Mouse (Mus musculus) hindbrain, embryonic 16.5 days (tissue): ENCODE measurements around the gene Shroom2. TPM values are rescaled to one million over a fixed set of nuclear protein-coding genes. Genes with fewer than 3 reads are reported as not detected.

Experiments used
- ATAC-seq: fragments of 200-750 bp; cut with Nextera tagmentation; 2 replicates; pipeline ENCODE4 v1.8.0; 2017; ENCODE audit warnings: moderate TSS enrichment, moderate library complexity
- H3K27ac ChIP-seq: fragments of 300-500 bp; sonication (generic); 2 replicates; pipeline ENCODE4 v1.5.1; 2014; ENCODE audit warnings: low read depth, mild to moderate bottlenecking, control low read depth, low read length, moderate library complexity
- H3K27me3 ChIP-seq: fragments of 300-500 bp; sonication (generic); replicated peaks from 2 replicates; pipeline ENCODE4 v1.6.1; 2014; ENCODE audit warnings: low read length; ENCODE audit not compliant: control insufficient read depth, insufficient read depth
- H3K36me3 ChIP-seq: fragments of 300-500 bp; sonication (generic); 2 replicates; pipeline ENCODE4 v1.6.1; 2014; ENCODE audit warnings: mild to moderate bottlenecking, low read length, moderate library complexity, mixed read lengths; ENCODE audit not compliant: control insufficient read depth, insufficient read depth
- H3K4me1 ChIP-seq: fragments of 300-500 bp; sonication (generic); 2 replicates; pipeline ENCODE4 v1.6.1; 2014; ENCODE audit warnings: low read depth, low read length; ENCODE audit not compliant: control insufficient read depth, insufficient read depth
- H3K4me2 ChIP-seq: fragments of 300-500 bp; sonication (generic); 2 replicates; pipeline ENCODE4 v1.6.1; 2014; ENCODE audit warnings: mild to moderate bottlenecking, low read length, control low read depth, moderate library complexity
- H3K4me3 ChIP-seq: fragments of 300-500 bp; sonication (generic); 2 replicates; pipeline ENCODE4 v1.5.1; 2014; ENCODE audit warnings: mild to moderate bottlenecking, low read length, control low read depth, moderate library complexity
- H3K9ac ChIP-seq: fragments of 300-500 bp; sonication (generic); 2 replicates; pipeline ENCODE4 v1.6.1; 2014; ENCODE audit warnings: low read depth, mild to moderate bottlenecking, control low read depth, low read length, moderate library complexity
- H3K9me3 ChIP-seq: fragments of 300-500 bp; sonication (generic); 2 replicates; pipeline ENCODE4 v1.6.1; 2014; ENCODE audit warnings: mild to moderate bottlenecking, low read length, moderate library complexity; ENCODE audit not compliant: control insufficient read depth
- WGBS: fragments of 180-500 bp; shearing (Covaris S2); extraction: QIAGEN DNeasy Blood & Tissue Kit; methylation state at CpG from one replicate; pipeline ENCODE4 v1.1.7; 2014; 5-methylcytosine and 5-hydroxymethylcytosine counted together
- polyA plus RNA-seq: library from polyadenylated mRNA; unstranded; fragments of >200 nt; fragmentation: Nextera tagmentation; extraction: Ambion mirVana; gene quantifications from 2 replicates; pipeline ENCODE4 v1.2.1, GENCODE M21; 2015

The Shroom2 gene
- polyA plus RNA-seq, 1 experiment from 2014 or later = 158 TPM

DNA sequence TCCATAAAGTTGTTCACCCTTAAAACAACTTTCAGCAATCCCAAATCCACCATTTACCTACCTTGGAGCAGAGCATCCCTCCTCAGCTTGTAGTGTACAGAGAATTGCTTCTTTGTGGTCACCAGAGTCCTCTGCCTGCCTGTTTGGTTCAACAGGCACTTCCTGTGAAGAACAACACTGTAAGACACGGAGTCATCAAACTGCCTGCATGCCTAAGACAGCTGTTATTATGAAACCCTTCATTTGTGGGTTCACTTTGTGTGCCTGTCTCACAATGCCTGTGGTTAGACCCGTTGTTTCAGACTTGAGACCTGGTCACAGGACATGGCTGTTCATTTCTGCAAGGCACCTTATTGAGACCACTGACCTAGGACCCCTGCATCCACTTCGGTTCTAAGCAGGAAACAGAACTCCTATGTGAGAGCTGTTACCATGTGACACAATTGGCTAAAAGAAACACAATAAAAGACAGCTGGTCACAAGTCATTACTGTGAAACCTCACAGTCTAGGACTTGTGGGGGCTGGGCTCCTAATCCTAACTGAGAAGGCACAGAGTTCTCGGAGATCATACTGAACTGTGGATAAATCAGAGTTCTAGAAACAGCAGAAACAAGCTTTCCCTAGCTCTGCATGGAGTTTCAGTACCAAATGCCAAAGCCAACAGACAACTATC is 111.8 kb downstream of the Shroom2 start:
- 50% methylated on average over 4 of the region's 4 CpGs for WGBS
- Histone ChIP-seq H3K4me1 (no peaks in the 10 kb centered on the region), H3K36me3 (no peaks in the 10 kb centered on the region), H3K27me3 (peaks cover 3% of the 10 kb centered on the region), H3K9me3 (no peaks in the 10 kb centered on the region), H3K9ac (no peak overlapping the region), H3K27ac (no peak overlapping the region), H3K4me3 (no peak overlapping the region), H3K4me2 (no peak overlapping the region)
- ATAC-seq = no peak

DNA sequence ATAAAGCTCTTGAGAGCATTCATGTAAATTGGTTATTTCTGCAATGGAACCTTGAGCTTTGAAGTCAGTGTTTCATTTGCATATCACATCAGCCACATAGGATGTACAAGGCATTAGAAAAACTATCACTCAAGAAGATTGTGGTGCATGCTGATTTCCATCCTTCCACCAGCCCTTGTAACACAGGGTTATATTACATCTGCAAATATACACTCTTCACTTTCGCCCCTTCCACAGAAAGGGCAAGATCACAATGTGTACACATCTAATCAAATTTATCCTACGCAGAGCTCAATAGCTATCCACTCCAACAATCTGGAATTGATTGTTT is 112.7 kb downstream of the Shroom2 start:
- no peak overlapping the region for H3K27ac ChIP-seq
- no peaks in the 10 kb centered on the region; the same call in none of the 2 replicates for H3K27me3 ChIP-seq
- peak; percentile 45; the same call in 1 of the 2 replicates for ATAC-seq
- H3K9me3 ChIP-seq = no peaks in the 10 kb centered on the region
- 69% methylated on average over 2 of the region's 2 CpGs for WGBS
- H3K36me3 ChIP-seq = no peaks in the 10 kb centered on the region
- H3K4me2 ChIP-seq = no peak overlapping the region
- no peak overlapping the region for H3K4me3 ChIP-seq
- no peak overlapping the region for H3K9ac ChIP-seq
- no peaks in the 10 kb centered on the region for H3K4me1 ChIP-seq

DNA sequence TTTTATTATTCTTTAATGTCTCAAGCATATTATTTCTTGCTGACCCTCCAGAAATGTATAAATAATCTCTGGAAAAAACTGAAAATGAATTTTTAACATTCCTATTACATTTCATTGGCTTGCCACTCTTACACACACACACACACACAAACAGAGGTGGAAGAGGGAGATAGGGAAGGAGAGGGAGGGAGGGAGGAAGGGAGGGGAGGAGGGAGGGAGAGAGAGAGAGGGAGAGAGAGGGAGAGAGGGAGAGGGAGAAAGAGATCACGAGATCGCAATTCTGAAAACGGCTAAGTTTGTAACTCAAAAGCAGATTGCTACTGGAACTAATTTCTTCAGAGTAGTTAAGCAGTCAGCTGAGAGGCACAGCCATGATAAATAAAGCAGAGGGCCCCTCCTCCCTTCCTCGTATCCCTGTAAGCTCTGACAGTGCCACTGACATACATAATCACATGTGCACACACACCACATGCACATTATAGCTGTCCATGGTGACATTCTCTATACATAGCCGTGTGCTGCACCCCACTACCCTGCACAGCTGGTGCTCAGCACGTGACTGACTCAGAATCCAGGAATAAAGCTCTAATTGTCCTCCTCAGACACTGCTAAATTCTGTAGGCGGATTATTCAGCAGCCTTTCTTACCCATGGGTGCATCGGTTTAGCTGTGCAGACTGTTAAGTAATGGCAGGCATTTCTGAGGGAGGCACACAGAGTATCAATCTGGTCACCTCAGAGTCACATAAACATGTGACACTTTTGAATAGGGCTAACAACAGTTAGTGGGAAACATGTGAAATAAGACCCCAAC is 113.3 kb downstream of the Shroom2 start:
- H3K9ac ChIP-seq = no peak overlapping the region; the same call in 1 of the 2 replicates
- H3K27ac ChIP-seq = 0 out of 2 replicates have a peak overlapping the region, but pooled peaks have one; percentile 13
- no peaks in the 10 kb centered on the region for H3K9me3 ChIP-seq
- peak; percentile 92 for ATAC-seq
- no peaks in the 10 kb centered on the region; the same call in 1 of the 2 replicates for H3K27me3 ChIP-seq
- no peaks in the 10 kb centered on the region for H3K4me1 ChIP-seq
- no peaks in the 10 kb centered on the region for H3K36me3 ChIP-seq
- H3K4me3 ChIP-seq = no peak overlapping the region
- WGBS = 31% methylated on average over 8 of the region's 8 CpGs
- peak overlapping the region; percentile 23 for H3K4me2 ChIP-seq

DNA sequence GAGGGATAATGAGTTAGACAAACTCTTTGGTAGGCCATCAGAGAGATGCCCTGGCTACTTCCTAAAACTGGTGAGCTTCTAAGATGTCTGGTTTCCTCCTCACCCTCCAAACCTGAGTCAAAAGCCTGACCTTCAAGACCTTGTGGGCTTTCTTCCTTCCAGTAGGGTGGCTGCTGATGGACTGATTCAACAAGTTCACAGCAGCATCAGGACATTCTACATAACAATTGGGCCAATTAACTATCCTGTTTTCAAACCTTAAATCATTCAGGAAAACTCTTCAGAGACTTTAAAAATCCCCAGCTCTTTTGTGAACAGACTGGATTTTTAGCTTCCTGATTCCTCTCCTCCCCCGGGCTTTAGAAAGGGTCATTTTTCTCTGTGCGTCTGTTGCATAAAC is 116.6 kb downstream of the Shroom2 start:
- Histone ChIP-seq H3K27ac (no peak overlapping the region), H3K4me3 (no peak overlapping the region), H3K9ac (no peak overlapping the region), H3K36me3 (no peaks in the 10 kb centered on the region), H3K9me3 (no peaks in the 10 kb centered on the region), H3K27me3 (peaks cover 3% of the 10 kb centered on the region; the same call in 1 of the 2 replicates), H3K4me2 (no peak overlapping the region), H3K4me1 (no peaks in the 10 kb centered on the region)
- no peak for ATAC-seq
- WGBS = 87% methylated on average over 2 of the region's 2 CpGs

DNA sequence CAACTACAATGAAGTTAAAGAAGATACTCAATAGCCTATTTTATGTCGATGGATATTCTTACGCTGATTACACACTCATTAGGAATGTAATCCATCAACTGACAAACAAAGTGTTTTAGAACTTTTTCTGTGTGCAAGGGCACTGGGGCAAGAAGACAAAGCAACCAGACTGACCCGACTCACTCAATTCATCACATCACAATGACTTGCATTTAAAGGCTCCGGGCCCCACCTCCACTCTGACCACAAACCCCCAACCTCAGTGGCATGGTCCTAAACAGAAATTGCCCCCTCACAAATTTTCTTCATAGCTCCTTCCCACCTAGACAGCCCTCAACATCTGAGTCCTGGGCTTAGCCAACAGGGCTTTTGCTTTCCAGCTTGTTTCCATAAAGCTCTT is 124.4 kb downstream of the Shroom2 start:
- Histone ChIP-seq H3K9ac (no peak overlapping the region), H3K4me3 (no peak overlapping the region), H3K9me3 (no peaks in the 10 kb centered on the region), H3K4me1 (no peaks in the 10 kb centered on the region), H3K4me2 (peak overlapping the region; percentile 36), H3K36me3 (no peaks in the 10 kb centered on the region), H3K27ac (no peak overlapping the region), H3K27me3 (peaks cover 6% of the 10 kb centered on the region; the same call in 1 of the 2 replicates)
- ATAC-seq = peak; percentile 48
- 29% methylated on average over 4 of the region's 4 CpGs for WGBS

DNA sequence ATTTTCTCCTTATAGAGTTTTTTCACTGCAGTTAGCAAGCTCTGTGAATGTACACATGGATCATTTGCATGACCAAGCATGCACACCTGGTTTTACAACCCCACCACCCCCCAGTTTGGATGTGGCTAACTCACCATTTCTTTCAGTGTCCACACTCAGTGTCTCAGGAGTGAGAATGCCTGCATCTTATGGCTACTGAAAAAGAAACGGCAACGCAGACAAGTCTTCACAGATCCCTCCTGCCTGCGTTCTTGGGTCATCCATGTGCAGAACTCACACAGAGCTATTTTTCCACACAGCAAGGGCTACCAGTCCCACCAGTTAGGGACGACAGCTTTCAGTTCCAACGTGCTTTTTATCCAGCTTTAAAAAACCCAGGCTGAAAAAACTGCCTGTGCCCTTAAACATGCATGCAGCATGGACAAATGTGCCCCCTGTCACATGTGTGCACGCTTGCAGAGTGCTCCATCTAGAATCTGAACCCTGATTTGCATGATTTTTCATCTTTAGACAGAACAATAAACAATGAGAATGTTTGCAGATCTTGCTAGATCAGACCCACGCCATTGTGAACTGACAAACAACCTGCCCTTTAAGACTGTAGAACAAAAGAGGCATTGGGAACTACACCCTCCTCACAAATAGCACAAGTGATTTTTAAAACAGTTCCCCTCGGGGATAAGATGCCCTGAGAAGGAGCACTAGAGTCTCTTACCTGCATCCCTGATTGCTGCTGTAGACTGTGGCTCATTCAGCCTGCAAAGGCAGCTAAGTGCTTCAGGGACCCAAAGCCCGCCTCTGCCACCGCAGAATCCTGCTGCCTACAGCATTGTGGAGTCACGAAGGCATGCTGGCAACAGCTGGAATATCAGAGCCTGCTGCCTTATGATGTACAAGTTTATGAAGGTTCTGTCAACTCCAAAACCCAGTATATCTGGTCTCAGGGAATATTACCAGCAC is 125.3 kb downstream of the Shroom2 start:
- H3K4me3 ChIP-seq = peak overlapping the region; percentile 42

DNA sequence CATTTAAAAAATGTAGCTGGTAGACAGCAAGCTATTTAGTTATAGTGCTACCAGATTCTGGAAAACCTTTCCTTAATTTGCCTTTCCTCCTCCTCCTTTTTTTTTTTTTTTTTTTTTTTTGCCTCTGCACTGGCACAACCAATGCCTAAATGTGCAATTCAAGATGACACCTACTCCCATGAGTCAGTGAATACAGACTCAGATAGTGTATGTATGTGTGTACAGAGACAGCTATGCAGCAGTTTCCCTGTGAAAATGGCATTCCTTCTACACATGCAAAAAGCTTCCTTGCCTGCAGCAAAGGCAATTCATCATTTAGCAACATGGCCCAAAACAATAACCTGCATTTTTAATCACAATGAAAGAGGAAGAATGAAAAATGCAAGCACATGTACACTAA is 126.1 kb downstream of the Shroom2 start:
- Histone ChIP-seq H3K9me3 (no peaks in the 10 kb centered on the region), H3K4me1 (no peaks in the 10 kb centered on the region), H3K27ac (peak overlapping the region; percentile 78; the same call in 1 of the 2 replicates), H3K36me3 (no peaks in the 10 kb centered on the region), H3K27me3 (peaks cover 3% of the 10 kb centered on the region; the same call in 1 of the 2 replicates), H3K4me2 (peak overlapping the region; percentile 32), H3K4me3 (peak overlapping the region; percentile 42), H3K9ac (no peak overlapping the region; the same call in 1 of the 2 replicates)
- ATAC-seq = peak; percentile 78; the same call in 1 of the 2 replicates

More for the DNA sequence above, 125.3 kb downstream of the Shroom2 start:
- H3K36me3 ChIP-seq = no peaks in the 10 kb centered on the region
- H3K4me2 ChIP-seq = peak overlapping the region; percentile 36
- no peaks in the 10 kb centered on the region for H3K4me1 ChIP-seq
- peak overlapping the region; percentile 15; the same call in 1 of the 2 replicates for H3K9ac ChIP-seq
- peak; percentile 85 for ATAC-seq
- 23% methylated on average over 11 of the region's 11 CpGs for WGBS
- peaks cover 6% of the 10 kb centered on the region; the same call in 1 of the 2 replicates for H3K27me3 ChIP-seq
- peak overlapping the region; percentile 78 for H3K27ac ChIP-seq
- H3K9me3 ChIP-seq = no peaks in the 10 kb centered on the region

DNA sequence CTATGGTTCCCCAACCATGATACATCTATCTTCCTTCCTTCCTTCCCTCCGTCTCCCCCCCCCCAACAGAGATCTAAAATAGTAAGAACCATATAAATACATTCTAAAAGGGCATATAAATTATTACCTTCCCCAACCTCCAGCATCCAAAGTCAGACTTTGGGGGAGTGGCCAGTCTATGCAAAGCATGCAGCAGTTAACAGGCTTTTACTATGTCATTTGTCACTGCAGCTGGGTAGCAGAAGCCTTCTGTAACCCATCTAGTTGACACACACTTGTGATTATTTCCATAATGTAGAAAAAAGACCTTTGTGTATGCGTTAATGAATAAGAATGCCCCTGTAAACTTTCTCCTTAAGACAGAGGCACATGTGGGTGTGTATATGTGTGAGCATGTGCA is 126.6 kb downstream of the Shroom2 start:
- ATAC-seq = peak; percentile 55; the same call in 1 of the 2 replicates
- no peaks in the 10 kb centered on the region for H3K36me3 ChIP-seq
- H3K27ac ChIP-seq = no peak overlapping the region
- H3K9ac ChIP-seq = no peak overlapping the region
- H3K4me2 ChIP-seq = peak overlapping the region; percentile 45
- H3K4me1 ChIP-seq = no peaks in the 10 kb centered on the region
- H3K27me3 ChIP-seq = peaks cover 3% of the 10 kb centered on the region; the same call in 1 of the 2 replicates
- no peaks in the 10 kb centered on the region for H3K9me3 ChIP-seq
- H3K4me3 ChIP-seq = peak overlapping the region; percentile 31
- 56% methylated on average over 2 of the region's 2 CpGs for WGBS
